Mouse (Mus musculus): ENCODE measurements at regions not wholly inside any gene's neighbourhood (a gene's known extent, or its start where the extent isn't known, plus 50 kb on each side); places are given as distances from the start of the nearest gene placed in this dataset.
"Not testable (repeated sequence)": the region's sequence is repeated elsewhere in the genome, so short reads cannot be mapped to it uniquely, and the experiment has no call there.

- H3K4me2 ChIP-seq = no peak overlapping the region
- H3K4me1 ChIP-seq (replicated peaks) = peaks cover 8% of the 10 kb centered on the region; the same call in 1 of the 2 replicates
- no peak overlapping the region for H3K9ac ChIP-seq
- H3K36me3 ChIP-seq = no peaks in the 10 kb centered on the region
- ATAC-seq (ENCODE audit: low FRiP score) = no peak
- no peak overlapping the region for H3K27ac ChIP-seq
- no peaks in the 10 kb centered on the region for H3K27me3 ChIP-seq
- WGBS = 69% methylated on average over 5 of the region's 5 CpGs
- no peaks in the 10 kb centered on the region for H3K9me3 ChIP-seq
- H3K4me3 ChIP-seq = no peak overlapping the region
Observed at GRCm38 (mm10) chr13:72497036-72497435, 131.6 kb upstream of the Irx2 start.

GRCm38 (mm10) chr13:72497521-72497920 lies 131.1 kb upstream of the Irx2 start:
- no peak overlapping the region for H3K4me2 ChIP-seq

GRCm38 (mm10) chr13:72505954-72506353 lies 122.7 kb upstream of the Irx2 start:
- Histone ChIP-seq H3K27me3 (0 out of 2 replicates have a peak, but pooled peaks cover 3% of the 10 kb centered on the region), H3K36me3 (no peaks in the 10 kb centered on the region), H3K9me3 (no peaks in the 10 kb centered on the region), H3K4me1 (replicated peaks) (no peaks in the 10 kb centered on the region), H3K4me3 (no peak overlapping the region), H3K9ac (no peak overlapping the region), H3K27ac (no peak overlapping the region), H3K4me2 (no peak overlapping the region)
- no peak for ATAC-seq (ENCODE audit: low FRiP score)
- WGBS = 89% methylated on average over 4 of the region's 4 CpGs

More at GRCm38 (mm10) chr13:72497521-72497920, 131.1 kb upstream of the Irx2 start:
- no peak overlapping the region for H3K4me3 ChIP-seq
- no peak overlapping the region for H3K9ac ChIP-seq
- no peak for ATAC-seq (ENCODE audit: low FRiP score)
- no peak overlapping the region for H3K27ac ChIP-seq
- H3K27me3 ChIP-seq = 0 out of 2 replicates have a peak, but pooled peaks cover 2% of the 10 kb centered on the region
- no peaks in the 10 kb centered on the region for H3K36me3 ChIP-seq
- no peaks in the 10 kb centered on the region for H3K9me3 ChIP-seq
- H3K4me1 ChIP-seq (replicated peaks) = peaks cover 8% of the 10 kb centered on the region; the same call in 1 of the 2 replicates
- 23% methylated on average over 10 of the region's 10 CpGs for WGBS

DNA sequence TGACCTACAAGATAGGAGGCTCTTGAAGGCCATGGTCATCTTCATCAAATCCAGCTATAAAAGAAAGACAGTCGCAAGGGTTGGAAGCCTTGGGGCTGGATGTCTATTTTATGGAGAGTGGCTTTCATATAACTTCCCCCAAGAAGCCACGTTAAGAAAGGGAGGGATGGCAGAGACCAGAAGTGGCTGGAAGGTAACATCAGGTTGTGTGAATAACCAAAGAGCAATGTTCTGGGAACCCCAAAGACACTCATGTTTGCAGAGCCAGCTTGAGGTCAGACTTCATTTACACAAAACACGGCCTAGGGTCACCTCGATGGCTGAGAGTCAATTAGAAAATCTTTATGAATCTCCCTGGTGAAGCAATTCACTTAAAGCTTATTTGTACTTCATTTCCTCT lies 90.0 kb upstream of the Irx2 start:
- H3K4me1 ChIP-seq (replicated peaks) = 0 out of 2 replicates have a peak, but pooled peaks cover 4% of the 10 kb centered on the region
- H3K27ac ChIP-seq = no peak overlapping the region
- no peak overlapping the region for H3K4me3 ChIP-seq
- no peaks in the 10 kb centered on the region for H3K27me3 ChIP-seq
- no peaks in the 10 kb centered on the region for H3K36me3 ChIP-seq
- H3K4me2 ChIP-seq = no peak overlapping the region
- no peak overlapping the region for H3K9ac ChIP-seq
- H3K9me3 ChIP-seq = no peaks in the 10 kb centered on the region
- ATAC-seq (ENCODE audit: low FRiP score) = no peak
- WGBS = 84% methylated on average over 4 of the region's 4 CpGs

GRCm38 (mm10) chr13:72541706-72542105 lies 86.9 kb upstream of the Irx2 start:
- WGBS = 95% methylated on average over 3 of the region's 3 CpGs
- H3K27me3 ChIP-seq = peaks cover 6% of the 10 kb centered on the region; the same call in 1 of the 2 replicates
- no peak for ATAC-seq (ENCODE audit: low FRiP score)

DNA sequence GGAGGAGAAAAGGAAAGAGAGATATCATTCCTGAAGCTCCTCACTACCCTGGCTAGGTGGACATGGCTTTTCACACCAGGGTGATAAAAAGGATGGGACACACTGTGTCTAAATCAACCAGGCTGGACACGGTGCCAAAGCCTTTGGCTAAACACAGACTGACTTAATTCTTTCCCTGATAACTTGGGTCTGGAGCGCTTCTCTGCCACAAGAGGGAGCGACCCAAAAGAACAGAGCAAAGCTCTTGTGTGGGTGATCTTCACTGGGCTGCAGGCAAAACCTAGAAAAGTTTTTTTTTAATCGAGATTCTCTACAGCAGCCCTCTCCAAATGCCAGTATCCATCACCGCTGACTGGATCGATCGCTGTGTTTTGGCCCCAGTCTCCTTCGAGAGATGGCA lies 70.7 kb upstream of the Irx2 start:
- no peak for ATAC-seq (ENCODE audit: low FRiP score)
- Histone ChIP-seq H3K9me3 (no peaks in the 10 kb centered on the region), H3K27me3 (no peaks in the 10 kb centered on the region), H3K9ac (no peak overlapping the region), H3K4me1 (replicated peaks) (no peaks in the 10 kb centered on the region), H3K4me3 (no peak overlapping the region), H3K27ac (no peak overlapping the region), H3K36me3 (no peaks in the 10 kb centered on the region), H3K4me2 (no peak overlapping the region)
- WGBS = 76% methylated on average over 8 of the region's 8 CpGs

More at GRCm38 (mm10) chr13:72541706-72542105, 86.9 kb upstream of the Irx2 start:
- Histone ChIP-seq H3K4me1 (replicated peaks) (0 out of 2 replicates have a peak, but pooled peaks cover 4% of the 10 kb centered on the region), H3K4me3 (no peak overlapping the region), H3K4me2 (no peak overlapping the region), H3K9ac (no peak overlapping the region), H3K27ac (no peak overlapping the region), H3K36me3 (no peaks in the 10 kb centered on the region), H3K9me3 (no peaks in the 10 kb centered on the region)

DNA sequence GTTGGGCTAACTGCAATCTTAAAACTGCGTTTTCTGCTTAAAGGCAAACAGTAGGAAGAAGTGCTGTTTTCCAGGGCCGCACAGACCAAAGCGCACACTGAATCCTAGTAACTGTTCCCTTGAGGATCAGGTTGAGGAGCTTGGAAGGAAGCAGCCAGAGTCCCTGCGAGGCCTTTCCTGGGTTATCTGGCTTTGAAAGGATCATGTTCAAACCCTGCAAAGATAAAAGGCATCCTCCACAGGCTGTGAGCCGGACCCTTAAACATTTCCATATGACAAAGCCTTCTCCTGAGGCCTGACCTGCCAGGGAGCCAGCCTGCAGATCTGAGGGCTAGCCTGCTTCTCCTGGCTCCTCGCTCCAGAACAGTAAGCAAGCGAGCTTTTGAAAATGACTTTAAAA lies 56.7 kb upstream of the Irx2 start:
- no peaks in the 10 kb centered on the region for H3K36me3 ChIP-seq
- H3K9me3 ChIP-seq = no peaks in the 10 kb centered on the region
- no peak overlapping the region for H3K4me2 ChIP-seq
- H3K27ac ChIP-seq = no peak overlapping the region
- WGBS = 52% methylated on average over 7 of the region's 7 CpGs
- no peaks in the 10 kb centered on the region for H3K4me1 ChIP-seq (replicated peaks)
- peaks cover 7% of the 10 kb centered on the region for H3K27me3 ChIP-seq
- H3K4me3 ChIP-seq = no peak overlapping the region
- H3K9ac ChIP-seq = no peak overlapping the region
- no peak for ATAC-seq (ENCODE audit: low FRiP score)

- Histone ChIP-seq H3K27ac (no peak overlapping the region), H3K27me3 (peaks cover 7% of the 10 kb centered on the region), H3K36me3 (no peaks in the 10 kb centered on the region), H3K9ac (no peak overlapping the region), H3K4me2 (no peak overlapping the region), H3K9me3 (no peaks in the 10 kb centered on the region), H3K4me3 (no peak overlapping the region), H3K4me1 (replicated peaks) (no peaks in the 10 kb centered on the region)
- ATAC-seq (ENCODE audit: low FRiP score) = no peak
- WGBS = 48% methylated on average over 1 of the region's 1 CpGs
Observed at GRCm38 (mm10) chr13:72572846-72573245, 55.8 kb upstream of the Irx2 start.

- not testable (repeated sequence) for H3K9me3 ChIP-seq; H3K36me3 ChIP-seq; H3K4me1 ChIP-seq (replicated peaks); H3K27me3 ChIP-seq; ATAC-seq (ENCODE audit: low FRiP score); H3K4me2 ChIP-seq; H3K27ac ChIP-seq; H3K4me3 ChIP-seq; H3K9ac ChIP-seq
- 75% methylated on average over 4 of the region's 4 CpGs for WGBS
Observed at GRCm38 (mm10) chr13:72574126-72574525, 54.5 kb upstream of the Irx2 start.

GRCm38 (mm10) chr13:72576485-72576884 lies 52.1 kb upstream of the Irx2 start:
- no peaks in the 10 kb centered on the region for H3K4me1 ChIP-seq (replicated peaks)
- no peaks in the 10 kb centered on the region for H3K36me3 ChIP-seq
- H3K27ac ChIP-seq = no peak overlapping the region
- H3K27me3 ChIP-seq = peaks cover 7% of the 10 kb centered on the region
- H3K4me3 ChIP-seq = no peak overlapping the region
- WGBS = 33% methylated on average over 6 of the region's 6 CpGs
- no peak overlapping the region for H3K4me2 ChIP-seq
- no peak for ATAC-seq (ENCODE audit: low FRiP score)
- 0 out of 2 replicates have a peak, but pooled peaks cover 5% of the 10 kb centered on the region for H3K9me3 ChIP-seq
- H3K9ac ChIP-seq = no peak overlapping the region

- Histone ChIP-seq H3K4me3 (no peak overlapping the region), H3K4me2 (no peak overlapping the region), H3K27ac (no peak overlapping the region), H3K27me3 (no peaks in the 10 kb centered on the region), H3K36me3 (no peaks in the 10 kb centered on the region), H3K4me1 (replicated peaks) (no peaks in the 10 kb centered on the region), H3K9me3 (0 out of 2 replicates have a peak, but pooled peaks cover 5% of the 10 kb centered on the region), H3K9ac (no peak overlapping the region)
- WGBS = 88% methylated on average over 3 of the region's 3 CpGs
- no peak for ATAC-seq (ENCODE audit: low FRiP score)
Observed at GRCm38 (mm10) chr13:72578416-72578815, 50.2 kb upstream of the Irx2 start.

Data from hindbrain, embryonic 13.5 days (tissue).